Mouse (Mus musculus): ENCODE measurements around the gene Bcl2.

Gene Bcl2

GRCm38 (mm10) chr1:106628279-106628678 lies 85.8 kb downstream of the Bcl2 start:
- DNase-seq (ENCODE audit: low spot score in 2 of 2): no peak

DNA sequence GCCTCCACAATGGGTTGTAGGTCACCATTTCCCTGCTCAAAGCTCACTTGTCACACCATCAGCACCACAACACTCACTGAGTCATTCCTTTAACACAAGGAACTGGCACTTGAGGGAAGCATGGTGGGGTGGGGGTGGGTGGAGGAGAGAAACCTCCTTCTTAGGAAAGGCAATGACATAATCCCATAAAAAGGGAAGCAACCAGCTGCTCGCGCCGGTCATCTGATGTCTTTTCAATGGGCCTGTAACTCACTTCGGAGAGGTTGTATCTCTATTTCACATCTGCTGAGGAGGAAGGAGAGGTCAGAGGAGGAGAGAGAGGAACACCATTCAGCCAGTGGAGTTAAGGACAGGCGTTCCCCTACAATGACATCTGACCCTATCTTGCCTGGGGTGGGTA lies 86.8 kb downstream of the Bcl2 start:
- no peak for DNase-seq (ENCODE audit: low spot score in 2 of 2)

GRCm38 (mm10) chr1:106620174-106620931 lies 93.7 kb downstream of the Bcl2 start:
- no peak for DNase-seq (ENCODE audit: low spot score in 2 of 2)

- DNase-seq (ENCODE audit: low spot score in 2 of 2): no peak
These were observed 95.3 kb downstream of the Bcl2 start for GRCm38 (mm10) chr1:106618814-106619213.

GRCm38 (mm10) chr1:106616955-106617354 lies 97.1 kb downstream of the Bcl2 start:
- DNase-seq (ENCODE audit: low spot score in 2 of 2): no peak

DNA sequence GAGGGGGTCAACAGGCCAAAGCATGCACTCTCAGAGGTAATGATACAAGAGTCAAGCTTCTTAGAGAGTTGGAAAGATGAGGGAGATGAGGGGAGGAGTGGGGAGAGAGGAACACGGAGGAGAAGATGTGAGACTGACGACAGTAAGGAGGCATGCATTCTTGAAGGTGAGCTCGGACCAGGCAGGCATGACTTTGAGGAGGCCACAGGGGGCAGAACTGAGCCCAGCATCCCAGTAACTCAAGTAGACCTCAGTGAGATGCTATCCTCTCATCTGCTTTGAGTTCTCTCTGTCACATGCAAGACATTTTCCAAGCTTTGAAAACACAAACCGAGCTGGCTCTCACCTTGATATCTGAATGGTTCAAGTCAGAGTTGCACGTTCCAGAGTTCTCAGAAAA lies 100.7 kb downstream of the Bcl2 start:
- no peak for DNase-seq (ENCODE audit: low spot score in 2 of 2)

- no peak for DNase-seq (ENCODE audit: low spot score in 2 of 2)
These were observed 101.7 kb downstream of the Bcl2 start for GRCm38 (mm10) chr1:106612166-106613031.

GRCm38 (mm10) chr1:106611246-106611645 lies 102.8 kb downstream of the Bcl2 start:
- no peak for DNase-seq (ENCODE audit: low spot score in 2 of 2)

GRCm38 (mm10) chr1:106608098-106608778 lies 105.8 kb downstream of the Bcl2 start:
- DNase-seq (ENCODE audit: low spot score in 2 of 2): no peak

GRCm38 (mm10) chr1:106606951-106607350 lies 107.1 kb downstream of the Bcl2 start:
- DNase-seq (ENCODE audit: low spot score in 2 of 2): no peak

DNA sequence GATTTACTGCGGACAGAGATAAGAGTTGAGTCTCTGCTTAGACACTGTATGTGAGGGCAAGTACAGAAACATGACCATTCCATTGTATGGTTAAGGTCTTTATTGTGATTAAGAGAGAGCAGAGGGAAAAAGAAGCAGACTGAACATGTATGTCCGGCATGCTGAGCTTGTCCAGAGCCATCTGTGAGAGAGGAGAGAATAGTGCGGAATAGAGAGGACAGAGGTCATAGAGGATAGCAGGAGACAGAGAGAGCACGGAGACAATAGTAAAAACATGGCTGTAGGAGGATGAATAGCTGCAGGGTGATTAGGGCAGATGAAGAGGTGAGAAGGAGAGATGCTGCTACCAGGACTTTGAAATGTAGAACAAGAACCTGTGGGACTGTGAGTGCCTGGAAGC lies 110.7 kb downstream of the Bcl2 start:
- DNase-seq (ENCODE audit: low spot score in 2 of 2): no peak

DNA sequence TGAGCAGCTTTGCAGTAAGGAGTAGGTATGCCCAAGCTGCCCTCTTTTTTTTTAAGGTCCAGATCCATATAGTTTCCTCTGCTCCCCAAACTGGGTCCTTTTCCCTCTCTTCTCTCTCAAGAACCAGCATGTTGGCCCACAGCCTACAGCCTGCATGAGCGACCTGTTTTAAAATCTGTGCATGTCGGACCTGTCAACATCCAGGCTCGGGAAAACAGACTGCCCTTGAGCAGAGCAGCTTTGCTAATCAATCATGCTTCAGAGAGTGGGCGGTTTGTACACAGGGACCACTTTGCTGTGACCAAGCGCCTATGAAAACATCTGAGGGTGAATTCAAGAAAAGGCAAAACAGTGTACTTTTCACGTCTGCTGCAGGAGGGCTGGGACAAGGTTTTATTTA lies 111.1 kb downstream of the Bcl2 start:
- no peak for DNase-seq (ENCODE audit: low spot score in 2 of 2)

DNA sequence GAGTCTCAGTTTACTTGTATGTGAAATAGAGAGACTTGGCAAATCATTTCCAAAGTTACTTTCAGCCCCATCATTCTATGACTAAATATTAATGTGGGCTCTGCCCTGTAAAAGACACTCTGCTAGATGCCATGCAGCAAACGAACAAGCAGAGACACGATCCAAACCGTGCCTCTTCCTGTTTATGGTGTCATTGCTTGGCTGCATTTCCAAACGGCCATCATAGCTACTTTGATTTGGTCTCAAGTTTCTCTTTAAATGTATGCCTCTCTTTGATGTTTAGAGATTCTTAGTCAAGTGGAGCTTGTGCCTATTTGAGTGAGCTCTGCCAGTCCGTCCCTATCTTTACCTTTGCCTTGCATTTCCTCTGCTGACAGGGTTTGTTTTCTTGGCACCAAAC lies 111.5 kb downstream of the Bcl2 start:
- no peak for DNase-seq (ENCODE audit: low spot score in 2 of 2)

GRCm38 (mm10) chr1:106601247-106601646 lies 112.8 kb downstream of the Bcl2 start:
- no peak for DNase-seq (ENCODE audit: low spot score in 2 of 2)

DNA sequence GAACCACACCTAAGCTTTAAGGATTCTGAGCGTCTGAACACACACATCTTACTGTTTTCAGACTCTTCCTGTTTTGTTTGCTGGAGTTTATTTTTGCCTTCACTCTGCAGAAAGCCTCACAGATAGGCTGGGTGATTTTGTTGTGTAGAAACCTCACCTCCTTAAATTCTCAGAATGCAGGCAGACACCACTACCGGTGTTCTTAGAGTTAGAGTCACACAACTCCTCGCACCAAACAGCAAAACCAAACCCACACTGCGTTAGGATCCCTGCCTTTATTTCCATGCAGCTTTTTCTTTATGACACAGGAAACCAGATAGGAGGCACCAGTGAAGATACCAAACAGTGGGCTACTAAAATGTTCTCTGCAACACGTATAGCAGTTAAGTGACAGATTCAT lies 113.2 kb downstream of the Bcl2 start:
- DNase-seq (ENCODE audit: low spot score in 2 of 2): no peak

DNA sequence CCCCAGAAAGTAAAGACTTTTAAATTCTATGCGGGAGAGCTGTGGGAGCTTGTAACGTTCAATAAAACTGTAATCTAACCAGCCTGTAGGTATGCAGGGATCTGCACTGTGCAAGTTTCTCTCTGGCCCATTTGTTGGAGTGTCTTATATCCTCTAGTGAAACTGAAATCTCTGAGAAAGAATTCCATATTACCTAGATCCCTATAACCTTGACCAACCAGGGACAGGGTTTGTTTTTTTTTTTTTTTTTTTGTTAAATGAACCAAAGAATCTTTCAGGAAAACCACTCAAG lies 115.8 kb downstream of the Bcl2 start:
- no peak for DNase-seq (ENCODE audit: low spot score in 2 of 2)

DNA sequence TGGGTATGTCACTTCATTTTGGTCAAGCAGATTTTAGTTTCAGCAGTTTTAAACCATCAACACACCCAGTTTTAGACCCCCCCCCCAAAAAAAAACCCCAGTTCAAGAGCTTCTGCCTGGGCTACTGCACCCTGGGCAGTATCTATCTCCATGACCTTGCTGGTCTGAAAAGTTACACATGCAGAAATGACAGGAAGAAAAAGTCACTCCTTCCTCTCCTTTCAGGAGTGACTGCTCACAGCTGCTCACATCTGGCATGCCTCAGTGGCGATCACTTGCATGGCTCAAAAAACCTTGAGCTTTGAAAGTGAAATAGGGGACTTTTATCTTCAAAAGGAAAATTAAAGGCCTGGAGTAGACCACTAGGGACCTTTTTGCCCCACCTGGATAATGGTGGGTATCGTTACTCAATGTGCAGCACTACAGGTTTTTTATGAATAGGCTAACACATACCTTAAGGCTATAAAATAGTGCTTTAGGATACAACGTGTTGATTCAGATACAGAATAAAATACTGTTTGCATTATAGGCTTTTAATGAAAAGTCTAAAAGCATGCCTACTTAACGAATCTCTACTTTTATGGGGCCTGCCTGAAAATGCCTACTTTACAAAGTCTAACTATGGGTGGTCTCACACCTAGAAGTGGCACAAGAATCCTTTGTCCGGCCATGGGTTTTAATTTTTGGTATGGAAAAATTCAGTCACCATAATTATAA lies 116.3 kb downstream of the Bcl2 start:
- DNase-seq (ENCODE audit: low spot score in 2 of 2): no peak

DNA sequence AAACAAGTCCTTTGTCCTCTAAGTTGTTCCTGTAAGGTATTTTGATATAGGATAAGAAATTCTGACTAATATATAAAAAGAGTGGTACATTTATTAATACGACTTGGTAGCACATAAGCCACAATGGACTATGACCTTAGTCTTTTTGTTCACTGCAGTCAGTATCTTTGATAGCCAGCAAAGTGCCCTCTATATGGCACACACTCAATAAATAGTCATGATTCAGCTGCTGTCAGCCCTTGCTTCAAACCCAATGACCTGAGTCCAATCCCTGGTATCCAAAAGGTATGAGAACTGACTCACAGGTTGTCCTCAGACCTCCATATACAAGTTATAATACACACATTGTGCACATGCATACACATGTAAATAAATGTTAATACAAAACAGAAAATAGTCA lies 117.7 kb downstream of the Bcl2 start:
- DNase-seq (ENCODE audit: low spot score in 2 of 2): no peak

DNA sequence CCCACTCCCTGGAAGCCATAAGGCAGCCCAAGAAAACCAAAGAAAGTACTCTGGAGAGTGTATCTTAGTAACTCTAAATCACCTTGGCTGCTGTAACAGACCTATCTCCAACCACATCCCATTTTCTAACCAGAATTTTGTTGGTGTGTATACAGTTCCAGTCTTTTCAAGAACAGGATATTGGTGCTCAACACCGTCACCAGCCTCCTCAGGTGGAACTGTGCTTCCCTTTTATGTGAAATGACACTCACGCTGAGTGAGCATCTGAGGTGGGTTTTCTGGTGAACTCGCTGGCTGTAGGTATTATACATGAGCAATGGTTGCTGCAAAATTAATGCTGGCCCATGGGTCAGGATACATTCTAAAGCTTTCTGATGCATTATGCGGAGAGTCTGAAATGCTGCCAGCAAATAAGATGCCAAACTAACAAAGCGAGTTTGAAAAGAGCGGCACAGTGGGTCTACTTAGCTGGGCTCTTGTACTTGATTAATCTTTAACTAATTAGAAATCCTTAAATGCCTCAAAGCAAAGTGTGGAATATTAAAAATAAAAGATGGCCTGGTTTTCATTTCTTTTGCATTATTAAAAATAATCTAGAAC lies 118.7 kb downstream of the Bcl2 start:
- DNase-seq (ENCODE audit: low spot score in 2 of 2): no peak

GRCm38 (mm10) chr1:106591180-106591774 lies 122.8 kb downstream of the Bcl2 start:
- DNase-seq (ENCODE audit: low spot score in 2 of 2): no peak

DNA sequence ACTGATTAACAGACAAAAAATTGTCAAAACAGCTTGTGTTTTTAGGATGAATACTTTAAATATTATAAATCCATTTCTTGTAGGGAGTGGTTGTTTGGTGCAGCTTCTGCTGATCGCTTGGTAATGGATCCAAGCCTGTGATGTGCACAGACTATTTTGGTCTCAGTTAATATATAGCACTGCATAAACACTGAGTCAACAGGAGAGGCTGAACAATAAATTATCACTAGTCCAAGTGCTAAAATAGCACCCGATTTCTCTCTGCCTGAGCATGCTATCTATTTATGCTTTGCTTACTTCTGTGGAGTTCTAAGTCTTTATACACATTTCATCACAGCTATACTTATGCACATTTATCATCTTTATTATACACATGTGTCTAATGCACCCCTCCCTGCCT lies 124.9 kb downstream of the Bcl2 start:
- DNase-seq (ENCODE audit: low spot score in 2 of 2): no peak

Data from thymus, postnatal 10 days (tissue).